Mouse (Mus musculus) testis, adult 10 weeks (tissue): Measurements from ENCODE around the gene Cacna1s. TPM values are rescaled to one million over a fixed set of nuclear protein-coding genes. Genes with fewer than 3 reads are reported as not detected.

Source experiments
- polyA plus RNA-seq: library from polyadenylated mRNA; stranded (reverse); fragments of 350-450 nt; fragmentation: Illumina TruSeq; extraction: RNeasy Lipid Tissue Mini Kit (QIAGEN cat#74804); gene quantifications from one replicate; pipeline ENCODE4 v1.2.3, GENCODE M21; 2014; ENCODE audit warnings: low read depth, low replicate concordance

Cacna1s gene
- 0.84 TPM for polyA plus RNA-seq

GRCm38 (mm10) chr1:136052547-136052946, at the start of gene Cacna1s:
Gene Cacna1s, plus strand, starts transcription at chr1:136052750.

GRCm38 (mm10) chr1:136006292-136006748, 46.2 kb upstream of the Cacna1s start, which contains the start of gene Igfn1:
Gene Igfn1, minus strand, starts transcription at chr1:136006342.

GRCm38 (mm10) chr1:136007211-136008158, 45.1 kb upstream of the Cacna1s start, which contains the start of gene Tmem9:
Gene Tmem9, plus strand, starts transcription at chr1:136008150.

GRCm38 (mm10) chr1:136050312-136051012, 2.1 kb upstream of the Cacna1s start, which contains the start of gene Ascl5:
Gene Ascl5, plus strand, starts transcription at chr1:136050804.

GRCm38 (mm10) chr1:136130951-136131558, 78.5 kb downstream of the Cacna1s start, which contains the start of gene Kif21b:
Gene Kif21b, plus strand, starts transcription at chr1:136131389.

Other genes starting within 250 kb of the Cacna1s start
- not detected for gene Lad1, start 234.2 kb upstream of the Cacna1s start, polyA plus RNA-seq
- 1.5 TPM for gene Tnnt2, start 216.4 kb upstream of the Cacna1s start, polyA plus RNA-seq
- gene Pkp1, start 133.5 kb upstream of the Cacna1s start, polyA plus RNA-seq = 0.21 TPM
- 0.11 TPM for gene Igfn1, start 46.4 kb upstream of the Cacna1s start, polyA plus RNA-seq
- gene Tmem9, start 44.6 kb upstream of the Cacna1s start, polyA plus RNA-seq = 1.7 TPM
- gene Ascl5, start 1.9 kb upstream of the Cacna1s start, polyA plus RNA-seq = not detected
- 1.1 TPM for gene Kif21b, start 78.6 kb downstream of the Cacna1s start, polyA plus RNA-seq
- gene Mroh3, start 160.1 kb downstream of the Cacna1s start, polyA plus RNA-seq = 5.8 TPM
- 1.9 TPM for gene Inava, start 181.5 kb downstream of the Cacna1s start, polyA plus RNA-seq
- not detected for gene Gpr25, start 208.1 kb downstream of the Cacna1s start, polyA plus RNA-seq